Mouse (Mus musculus) heart, postnatal 25 days (tissue): ENCODE measurements around the gene Ghr. TPM values are rescaled to one million over a fixed set of nuclear protein-coding genes. Genes with fewer than 3 reads are reported as not detected.

Experiments
- DNase-seq: peaks from one replicate; pipeline ENCODE4 v3.0.0; 2022; ENCODE audit warnings: low spot score
- intact Hi-C: fragments of 180-260 bp; cut with DNase I; formaldehyde crosslinking; loops from one replicate; pipeline ENCODE4 v1.15.1; 2025
- total RNA-seq, 2 experiments: library from RNA; stranded (reverse); gene quantifications; 2 replicates each; pipeline ENCODE4 v1.2.3; 2021

Gene Ghr
- total RNA-seq, 2 experiments from 2014 or later = 155 to 168 TPM

GRCm38 (mm10) chr15:3558524-3558923 is 24.8 kb downstream of the Ghr start:
- DNase-seq = no peak
- intact Hi-C loops = no loop called here

GRCm38 (mm10) chr15:3544289-3544688 is 39.0 kb downstream of the Ghr start:
- DNase-seq = no peak
- intact Hi-C loops = no loop called here

- DNase-seq = no peak
- intact Hi-C loops = no loop called here
Observed at GRCm38 (mm10) chr15:3536309-3536900, 46.9 kb downstream of the Ghr start.

GRCm38 (mm10) chr15:3514027-3514426 is 69.3 kb downstream of the Ghr start:
- intact Hi-C loops = no loop called here

GRCm38 (mm10) chr15:3512380-3512779 is 70.9 kb downstream of the Ghr start:
- intact Hi-C loops = no loop called here
- no peak for DNase-seq

More at GRCm38 (mm10) chr15:3514027-3514426, 69.3 kb downstream of the Ghr start:
- DNase-seq = no peak

- DNase-seq = no peak
- intact Hi-C loops = no loop called here
Observed at GRCm38 (mm10) chr15:3511639-3512171, 71.6 kb downstream of the Ghr start.

GRCm38 (mm10) chr15:3509089-3509488 is 74.2 kb downstream of the Ghr start:
- intact Hi-C loops = loop anchor here (5.0 kb wide), 1 partner anchor 73 kb away; the partner anchor contains the start of gene Ghr

GRCm38 (mm10) chr15:3507329-3507728 is 76.0 kb downstream of the Ghr start:
- no peak for DNase-seq
- intact Hi-C loops = loop anchor here (5.0 kb wide), 1 partner anchor 75 kb away; the partner anchor contains the start of gene Ghr

More at GRCm38 (mm10) chr15:3509089-3509488, 74.2 kb downstream of the Ghr start:
- peak; percentile 48 for DNase-seq

- intact Hi-C loops = loop anchor here (5.0 kb wide), 2 partner anchors 62 to 78 kb away; partner anchors contain the start of gene Ghr
Observed at GRCm38 (mm10) chr15:3504700-3505099, 78.6 kb downstream of the Ghr start.

GRCm38 (mm10) chr15:3501683-3502082 is 81.6 kb downstream of the Ghr start:
- intact Hi-C loops = loop anchor here (5.0 kb wide), 1 partner anchor 59 kb away; no protein-coding TSS in a partner anchor
- DNase-seq = no peak

More at GRCm38 (mm10) chr15:3504700-3505099, 78.6 kb downstream of the Ghr start:
- no peak for DNase-seq

- intact Hi-C loops = no loop called here
- DNase-seq = no peak
Observed at GRCm38 (mm10) chr15:3499020-3499419, 84.3 kb downstream of the Ghr start.

- intact Hi-C loops = no loop called here
- DNase-seq = no peak
Observed at GRCm38 (mm10) chr15:3497946-3498580, 85.2 kb downstream of the Ghr start.

GRCm38 (mm10) chr15:3490868-3491267 is 92.4 kb downstream of the Ghr start:
- no peak for DNase-seq
- intact Hi-C loops = no loop called here

GRCm38 (mm10) chr15:3490011-3490410 is 93.3 kb downstream of the Ghr start:
- intact Hi-C loops = no loop called here
- DNase-seq = no peak

GRCm38 (mm10) chr15:3489180-3489579 is 94.1 kb downstream of the Ghr start:
- intact Hi-C loops = no loop called here
- DNase-seq = no peak

GRCm38 (mm10) chr15:3488601-3489000 is 94.7 kb downstream of the Ghr start:
- DNase-seq = no peak
- intact Hi-C loops = no loop called here

GRCm38 (mm10) chr15:3486691-3487090 is 96.6 kb downstream of the Ghr start:
- DNase-seq = peak; percentile 27
- intact Hi-C loops = no loop called here

- no peak for DNase-seq
- intact Hi-C loops = no loop called here
Observed at GRCm38 (mm10) chr15:3485367-3485766, 97.9 kb downstream of the Ghr start.

- no peak for DNase-seq
- intact Hi-C loops = no loop called here
Observed at GRCm38 (mm10) chr15:3483451-3483850, 99.8 kb downstream of the Ghr start.

- intact Hi-C loops = no loop called here
- no peak for DNase-seq
Observed at GRCm38 (mm10) chr15:3469230-3469629, 114.1 kb downstream of the Ghr start.

- intact Hi-C loops = no loop called here
- no peak for DNase-seq
Observed at GRCm38 (mm10) chr15:3466608-3467007, 116.7 kb downstream of the Ghr start.
